Mouse (Mus musculus): ENCODE measurements around the gene Gse1. TPM values are rescaled to one million over a fixed set of nuclear protein-coding genes. Genes with fewer than 3 reads are reported as not detected.

Gene Gse1
- polyA plus RNA-seq, 1 experiment from 2014 or later, result 10.6 TPM

GRCm38 (mm10) chr8:120566681-120567080 lies 338.4 kb downstream of the Gse1 start:
- no peak for ATAC-seq (ENCODE audit: insufficient number of reproducible peaks, insufficient read depth, low FRiP score, low TSS enrichment)
- no peaks in the 10 kb centered on the region for H3K9me3 ChIP-seq
- no peak overlapping the region for H3K27ac ChIP-seq
- H3K4me1 ChIP-seq, result peaks cover 47% of the 10 kb centered on the region
- no peak overlapping the region for H3K9ac ChIP-seq
- no peak overlapping the region for H3K4me3 ChIP-seq
- no peaks in the 10 kb centered on the region for H3K27me3 ChIP-seq
- 84% methylated on average over 8 of the region's 8 CpGs for WGBS
- H3K4me2 ChIP-seq (replicated peaks), result no peak overlapping the region
- peaks cover 54% of the 10 kb centered on the region for H3K36me3 ChIP-seq

- H3K4me1 ChIP-seq, result peaks cover 38% of the 10 kb centered on the region
Measured at GRCm38 (mm10) chr8:120567731-120568130, 339.5 kb downstream of the Gse1 start.

GRCm38 (mm10) chr8:120568164-120568798 lies 340.0 kb downstream of the Gse1 start:
- Histone ChIP-seq H3K36me3 (peaks cover 70% of the 10 kb centered on the region), H3K9ac (no peak overlapping the region), H3K27me3 (no peaks in the 10 kb centered on the region), H3K27ac (no peak overlapping the region), H3K4me1 (peaks cover 33% of the 10 kb centered on the region), H3K4me2 (replicated peaks) (no peak overlapping the region), H3K9me3 (no peaks in the 10 kb centered on the region), H3K4me3 (no peak overlapping the region)
- ATAC-seq (ENCODE audit: insufficient number of reproducible peaks, insufficient read depth, low FRiP score, low TSS enrichment), result no peak
- WGBS, result 96% methylated on average over 37 of the region's 37 CpGs

More at GRCm38 (mm10) chr8:120567731-120568130, 339.5 kb downstream of the Gse1 start:
- no peak overlapping the region for H3K27ac ChIP-seq
- no peak overlapping the region for H3K4me3 ChIP-seq
- 96% methylated on average over 17 of the region's 17 CpGs for WGBS
- no peak for ATAC-seq (ENCODE audit: insufficient number of reproducible peaks, insufficient read depth, low FRiP score, low TSS enrichment)
- H3K36me3 ChIP-seq, result peaks cover 65% of the 10 kb centered on the region
- no peaks in the 10 kb centered on the region for H3K27me3 ChIP-seq
- H3K9me3 ChIP-seq, result no peaks in the 10 kb centered on the region
- no peak overlapping the region for H3K4me2 ChIP-seq (replicated peaks)
- no peak overlapping the region for H3K9ac ChIP-seq

- no peak for ATAC-seq (ENCODE audit: insufficient number of reproducible peaks, insufficient read depth, low FRiP score, low TSS enrichment)
- no peaks in the 10 kb centered on the region for H3K9me3 ChIP-seq
- H3K4me2 ChIP-seq (replicated peaks), result no peak overlapping the region
- no peak overlapping the region for H3K9ac ChIP-seq
- peaks cover 29% of the 10 kb centered on the region for H3K4me1 ChIP-seq
- peaks cover 79% of the 10 kb centered on the region for H3K36me3 ChIP-seq
- WGBS, result 95% methylated on average over 17 of the region's 17 CpGs
- no peak overlapping the region for H3K27ac ChIP-seq
- H3K4me3 ChIP-seq, result no peak overlapping the region
- no peaks in the 10 kb centered on the region for H3K27me3 ChIP-seq
Measured at GRCm38 (mm10) chr8:120569123-120569522, 340.9 kb downstream of the Gse1 start.

- ATAC-seq (ENCODE audit: insufficient number of reproducible peaks, insufficient read depth, low FRiP score, low TSS enrichment), result no peak
- Histone ChIP-seq H3K27me3 (no peaks in the 10 kb centered on the region), H3K27ac (no peak overlapping the region), H3K9ac (no peak overlapping the region), H3K36me3 (peaks cover 89% of the 10 kb centered on the region), H3K4me3 (no peak overlapping the region), H3K9me3 (no peaks in the 10 kb centered on the region), H3K4me1 (peaks cover 26% of the 10 kb centered on the region), H3K4me2 (replicated peaks) (no peak overlapping the region)
- 64% methylated on average over 13 of the region's 13 CpGs for WGBS
Measured at GRCm38 (mm10) chr8:120569939-120570715, 341.9 kb downstream of the Gse1 start.

- Histone ChIP-seq H3K4me2 (replicated peaks) (no peak overlapping the region), H3K4me1 (peaks cover 23% of the 10 kb centered on the region; the same call in 1 of the 2 replicates), H3K9me3 (no peaks in the 10 kb centered on the region), H3K4me3 (no peak overlapping the region), H3K27ac (no peak overlapping the region), H3K27me3 (no peaks in the 10 kb centered on the region), H3K36me3 (peaks cover 100% of the 10 kb centered on the region), H3K9ac (no peak overlapping the region)
- 79% methylated on average over 8 of the region's 8 CpGs for WGBS
- no peak for ATAC-seq (ENCODE audit: insufficient number of reproducible peaks, insufficient read depth, low FRiP score, low TSS enrichment)
Measured at GRCm38 (mm10) chr8:120571561-120571960, 343.3 kb downstream of the Gse1 start.

GRCm38 (mm10) chr8:120572534-120572933 lies 344.3 kb downstream of the Gse1 start:
- Histone ChIP-seq H3K9ac (no peak overlapping the region), H3K27me3 (no peaks in the 10 kb centered on the region), H3K4me3 (no peak overlapping the region), H3K36me3 (peaks cover 100% of the 10 kb centered on the region), H3K9me3 (no peaks in the 10 kb centered on the region), H3K4me2 (replicated peaks) (no peak overlapping the region), H3K27ac (no peak overlapping the region), H3K4me1 (peaks cover 19% of the 10 kb centered on the region; the same call in 1 of the 2 replicates)
- ATAC-seq (ENCODE audit: insufficient number of reproducible peaks, insufficient read depth, low FRiP score, low TSS enrichment), result no peak
- 78% methylated on average over 21 of the region's 21 CpGs for WGBS

- Histone ChIP-seq H3K9ac (no peak overlapping the region), H3K4me2 (replicated peaks) (no peak overlapping the region), H3K9me3 (no peaks in the 10 kb centered on the region), H3K27me3 (no peaks in the 10 kb centered on the region), H3K36me3 (peaks cover 100% of the 10 kb centered on the region), H3K27ac (no peak overlapping the region), H3K4me1 (peaks cover 19% of the 10 kb centered on the region; the same call in 1 of the 2 replicates), H3K4me3 (no peak overlapping the region)
- no peak for ATAC-seq (ENCODE audit: insufficient number of reproducible peaks, insufficient read depth, low FRiP score, low TSS enrichment)
- WGBS, result 57% methylated on average over 11 of the region's 11 CpGs
Measured at GRCm38 (mm10) chr8:120573866-120574265, 345.6 kb downstream of the Gse1 start.

GRCm38 (mm10) chr8:120574941-120575340 lies 346.7 kb downstream of the Gse1 start:
- Histone ChIP-seq H3K9ac (no peak overlapping the region), H3K36me3 (peaks cover 98% of the 10 kb centered on the region), H3K4me2 (replicated peaks) (no peak overlapping the region), H3K4me3 (no peak overlapping the region), H3K27me3 (no peaks in the 10 kb centered on the region), H3K4me1 (peaks cover 19% of the 10 kb centered on the region; the same call in 1 of the 2 replicates), H3K9me3 (no peaks in the 10 kb centered on the region), H3K27ac (no peak overlapping the region)
- no peak for ATAC-seq (ENCODE audit: insufficient number of reproducible peaks, insufficient read depth, low FRiP score, low TSS enrichment)
- WGBS, result 72% methylated on average over 19 of the region's 19 CpGs

- Histone ChIP-seq H3K9me3 (no peaks in the 10 kb centered on the region), H3K9ac (no peak overlapping the region), H3K27ac (no peak overlapping the region), H3K4me1 (peaks cover 19% of the 10 kb centered on the region; the same call in 1 of the 2 replicates), H3K36me3 (peaks cover 98% of the 10 kb centered on the region), H3K27me3 (no peaks in the 10 kb centered on the region), H3K4me3 (no peak overlapping the region), H3K4me2 (replicated peaks) (no peak overlapping the region)
- ATAC-seq (ENCODE audit: insufficient number of reproducible peaks, insufficient read depth, low FRiP score, low TSS enrichment), result no peak
- 26% methylated on average over 9 of the region's 9 CpGs for WGBS
Measured at GRCm38 (mm10) chr8:120575801-120576200, 347.5 kb downstream of the Gse1 start.

GRCm38 (mm10) chr8:120577821-120578220 lies 349.6 kb downstream of the Gse1 start:
- H3K4me1 ChIP-seq, result peaks cover 19% of the 10 kb centered on the region; the same call in 1 of the 2 replicates
- no peak overlapping the region for H3K27ac ChIP-seq
- no peak overlapping the region for H3K9ac ChIP-seq
- no peaks in the 10 kb centered on the region for H3K9me3 ChIP-seq
- H3K4me2 ChIP-seq (replicated peaks), result no peak overlapping the region
- 85% methylated on average over 17 of the region's 17 CpGs for WGBS
- peaks cover 96% of the 10 kb centered on the region for H3K36me3 ChIP-seq
- no peak overlapping the region for H3K4me3 ChIP-seq
- H3K27me3 ChIP-seq, result no peaks in the 10 kb centered on the region
- no peak for ATAC-seq (ENCODE audit: insufficient number of reproducible peaks, insufficient read depth, low FRiP score, low TSS enrichment)
